Mouse (Mus musculus) telencephalon, adult 2 months (tissue): ENCODE data around the gene Numa1.
"Not testable (repeated sequence)": the region's sequence is repeated elsewhere in the genome, so short reads cannot be mapped to it uniquely, and the experiment has no call there.

Experiments used
- DNase-seq: peaks from one replicate; pipeline ENCODE4 v3.0.0-alpha.2; 2011; ENCODE audit warnings: low read depth, low spot score

Numa1 gene

GRCm38 (mm10) chr7:101933751-101934240 is at the start of gene Numa1, which contains the start of gene Lrrc51:
Gene Numa1 (plus strand): TSS chr7:101934111.
Gene Lrrc51 (minus strand): TSS chr7:101933895.
- peak; percentile 98 for DNase-seq

- DNase-seq, result no peak
Observed at GRCm38 (mm10) chr7:101884160-101884559, 49.8 kb upstream of the Numa1 start.

GRCm38 (mm10) chr7:101886274-101886673 is 47.6 kb upstream of the Numa1 start:
- DNase-seq, result no peak

- DNase-seq, result no peak
Observed at GRCm38 (mm10) chr7:101888460-101888859, 45.5 kb upstream of the Numa1 start.

- no peak for DNase-seq
Observed at GRCm38 (mm10) chr7:101895695-101896094, 38.2 kb upstream of the Numa1 start.

- DNase-seq, result peak; percentile 100
Observed at GRCm38 (mm10) chr7:101896104-101897066, 37.5 kb upstream of the Numa1 start.

- peak; percentile 11 for DNase-seq
Observed at GRCm38 (mm10) chr7:101900331-101901097, 33.4 kb upstream of the Numa1 start.

- DNase-seq, result no peak
Observed at GRCm38 (mm10) chr7:101901969-101902368, 31.9 kb upstream of the Numa1 start.

GRCm38 (mm10) chr7:101902846-101903245 is 31.1 kb upstream of the Numa1 start:
- DNase-seq, result no peak

- DNase-seq, result peak; percentile 99
Observed at GRCm38 (mm10) chr7:101905561-101906286, 28.2 kb upstream of the Numa1 start, which contains the start of gene Lamtor1. Gene Lamtor1 (plus strand): TSS chr7:101905904.

GRCm38 (mm10) chr7:101906287-101906681 is 27.6 kb upstream of the Numa1 start, which contains the start of gene Tomt:
Gene Tomt (minus strand): TSS chr7:101906359.
- DNase-seq, result no peak

- no peak for DNase-seq
Observed at GRCm38 (mm10) chr7:101906696-101907095, 27.2 kb upstream of the Numa1 start.

GRCm38 (mm10) chr7:101908367-101908766 is 25.5 kb upstream of the Numa1 start:
- no peak for DNase-seq

GRCm38 (mm10) chr7:101910138-101910537 is 23.8 kb upstream of the Numa1 start:
- no peak for DNase-seq

- no peak for DNase-seq
Observed at GRCm38 (mm10) chr7:101911982-101912381, 21.9 kb upstream of the Numa1 start.

GRCm38 (mm10) chr7:101918071-101918470 is 15.8 kb upstream of the Numa1 start:
- peak; percentile 26 for DNase-seq

GRCm38 (mm10) chr7:101925892-101926291 is 8.0 kb upstream of the Numa1 start:
- DNase-seq, result not testable (repeated sequence)

- DNase-seq, result no peak
Observed at GRCm38 (mm10) chr7:101928093-101928492, 5.8 kb upstream of the Numa1 start.

GRCm38 (mm10) chr7:101932551-101932950 is 1.4 kb upstream of the Numa1 start:
- DNase-seq, result no peak

GRCm38 (mm10) chr7:101933300-101933699 is 611 bp upstream of the Numa1 start:
- DNase-seq, result no peak

- DNase-seq, result no peak
Observed at GRCm38 (mm10) chr7:101935957-101936356, 2.0 kb downstream of the Numa1 start.
